Mouse (Mus musculus) forebrain, embryonic 11.5 days (tissue): ENCODE results near the gene Plpp3. TPM values are rescaled to one million over a fixed set of nuclear protein-coding genes. Genes with fewer than 3 reads are reported as not detected.

ENCODE experiments used
- ATAC-seq: fragments of 200-750 bp; cut with Nextera tagmentation; replicated peaks from 2 replicates; pipeline ENCODE4 v1.8.0; 2017; ENCODE audit warnings: moderate TSS enrichment; ENCODE audit not compliant: low FRiP score
- DNase-seq: peaks from one replicate; pipeline ENCODE4 v3.0.0-alpha.2; 2017; ENCODE audit warnings: low spot score
- H3K27ac ChIP-seq: fragments of 300-500 bp; sonication (generic); 2 replicates; pipeline ENCODE4 v1.5.1; 2014; ENCODE audit warnings: low read depth, low read length
- H3K27me3 ChIP-seq: fragments of 300-500 bp; sonication (generic); 2 replicates; pipeline ENCODE4 v1.6.1; 2014; ENCODE audit warnings: mild to moderate bottlenecking, low read length, mixed read lengths; ENCODE audit not compliant: control insufficient read depth, insufficient read depth
- H3K36me3 ChIP-seq: fragments of 300-500 bp; sonication (generic); 2 replicates; pipeline ENCODE4 v1.6.1; 2014; ENCODE audit warnings: mild to moderate bottlenecking, low read length, moderate library complexity, mixed read lengths; ENCODE audit not compliant: control insufficient read depth, insufficient read depth
- H3K4me1 ChIP-seq: fragments of 300-500 bp; sonication (generic); replicated peaks from 2 replicates; pipeline ENCODE4 v1.6.1; 2014; ENCODE audit warnings: low read length, mixed read lengths; ENCODE audit not compliant: control insufficient read depth, insufficient read depth
- H3K4me2 ChIP-seq: fragments of 300-500 bp; sonication (generic); 2 replicates; pipeline ENCODE4 v1.6.1; 2014; ENCODE audit warnings: low read depth, mild to moderate bottlenecking, low read length, moderate library complexity, mixed read lengths; ENCODE audit not compliant: severe bottlenecking
- H3K4me3 ChIP-seq: fragments of 300-500 bp; sonication (generic); 2 replicates; pipeline ENCODE4 v1.5.1; 2014; ENCODE audit warnings: low read depth, low read length
- H3K9ac ChIP-seq: fragments of 300-500 bp; sonication (generic); 2 replicates; pipeline ENCODE4 v1.6.1; 2014; ENCODE audit warnings: low read length
- H3K9me3 ChIP-seq: fragments of 300-500 bp; sonication (generic); 2 replicates; pipeline ENCODE4 v1.6.1; 2016; ENCODE audit warnings: low read length, mixed read lengths; ENCODE audit not compliant: control insufficient read depth
- WGBS: fragments of 180-500 bp; shearing (Covaris S2); extraction: QIAGEN DNeasy Blood & Tissue Kit; methylation state at CpG from one replicate; pipeline ENCODE4 v1.1.7; 2014; 5-methylcytosine and 5-hydroxymethylcytosine counted together
- polyA plus RNA-seq: library from polyadenylated mRNA; unstranded; fragments of >200 nt; fragmentation: Nextera tagmentation; extraction: Ambion mirVana; gene quantifications from 2 replicates; pipeline ENCODE4 v1.2.1, GENCODE M21; 2014

The Plpp3 gene
- polyA plus RNA-seq, 1 experiment from 2014 or later: 71.6 TPM

DNA sequence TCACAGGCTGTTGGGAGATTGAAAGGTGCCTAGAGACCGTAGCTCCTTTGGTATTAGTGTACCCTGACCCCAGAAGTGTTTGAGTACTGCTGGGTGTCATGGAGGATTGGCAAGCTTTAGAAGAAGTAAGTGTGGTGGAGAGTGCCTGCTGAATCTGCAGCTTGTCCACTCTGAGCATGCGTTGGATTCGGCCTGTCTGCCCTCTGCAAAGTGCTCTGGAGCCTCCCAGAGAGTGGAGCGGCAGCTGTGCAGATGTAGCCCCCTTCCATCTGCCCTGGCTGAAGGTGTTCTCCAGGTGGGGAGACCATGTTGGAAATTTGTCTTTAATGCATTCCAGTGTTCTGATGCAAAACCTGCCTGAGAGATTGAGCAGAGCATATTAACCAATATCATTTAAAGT lies 17.6 kb downstream of the Plpp3 start:
- Histone ChIP-seq H3K4me3 (no peak overlapping the region), H3K4me2 (no peak overlapping the region), H3K4me1 (peaks cover 32% of the 10 kb centered on the region), H3K27me3 (no peaks in the 10 kb centered on the region), H3K9ac (no peak overlapping the region), H3K27ac (no peak overlapping the region), H3K9me3 (no peaks in the 10 kb centered on the region), H3K36me3 (no peaks in the 10 kb centered on the region; the same call in 1 of the 2 replicates)
- WGBS: 75% methylated on average over 4 of the region's 4 CpGs
- peak; percentile 43 for DNase-seq
- no peak for ATAC-seq

DNA sequence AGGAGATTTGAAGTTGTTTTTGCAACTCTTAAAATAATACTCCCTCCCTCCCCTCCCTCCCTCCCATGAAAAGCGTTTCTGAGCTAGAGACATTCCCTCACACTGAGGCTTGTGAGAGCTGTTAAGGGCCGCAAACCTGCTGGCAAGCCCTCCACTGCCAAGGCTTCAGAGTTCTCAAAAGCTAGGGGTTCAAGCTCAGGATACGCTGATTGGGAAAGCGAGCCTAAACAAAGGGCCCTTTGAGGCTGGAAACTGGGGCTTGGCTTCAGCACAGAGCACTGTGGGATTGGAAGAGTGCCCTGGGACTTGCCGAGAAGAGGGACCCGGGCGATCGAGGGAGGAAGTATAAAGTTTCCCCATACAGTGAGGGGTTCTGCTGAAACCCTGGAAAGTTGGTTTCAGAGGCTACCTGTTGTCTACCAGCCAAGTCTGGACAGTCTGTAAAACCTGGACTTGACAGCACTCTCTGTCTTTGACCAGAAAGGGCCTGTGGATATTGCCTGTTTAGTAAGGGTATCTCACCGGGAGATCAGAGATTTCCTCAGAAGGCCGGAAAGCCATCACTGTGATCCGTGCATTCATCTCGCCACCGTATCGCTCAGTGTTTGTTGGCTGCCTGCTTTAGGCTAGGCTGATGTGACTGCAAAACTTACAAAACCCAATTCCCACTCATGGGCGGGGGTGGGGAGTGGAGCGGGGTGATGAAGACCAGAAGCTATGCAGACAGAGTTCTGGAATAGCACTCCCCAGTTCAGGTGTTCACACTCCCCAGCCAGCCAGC lies 18.3 kb downstream of the Plpp3 start:
- Histone ChIP-seq H3K4me1 (peaks cover 28% of the 10 kb centered on the region), H3K27ac (peak overlapping the region; percentile 48; the same call in 1 of the 2 replicates), H3K4me3 (no peak overlapping the region), H3K9me3 (no peaks in the 10 kb centered on the region), H3K9ac (no peak overlapping the region), H3K27me3 (no peaks in the 10 kb centered on the region), H3K4me2 (no peak overlapping the region), H3K36me3 (no peaks in the 10 kb centered on the region; the same call in 1 of the 2 replicates)
- DNase-seq (peak; percentile 51), ATAC-seq (no peak)
- WGBS: 49% methylated on average over 16 of the region's 16 CpGs

DNA sequence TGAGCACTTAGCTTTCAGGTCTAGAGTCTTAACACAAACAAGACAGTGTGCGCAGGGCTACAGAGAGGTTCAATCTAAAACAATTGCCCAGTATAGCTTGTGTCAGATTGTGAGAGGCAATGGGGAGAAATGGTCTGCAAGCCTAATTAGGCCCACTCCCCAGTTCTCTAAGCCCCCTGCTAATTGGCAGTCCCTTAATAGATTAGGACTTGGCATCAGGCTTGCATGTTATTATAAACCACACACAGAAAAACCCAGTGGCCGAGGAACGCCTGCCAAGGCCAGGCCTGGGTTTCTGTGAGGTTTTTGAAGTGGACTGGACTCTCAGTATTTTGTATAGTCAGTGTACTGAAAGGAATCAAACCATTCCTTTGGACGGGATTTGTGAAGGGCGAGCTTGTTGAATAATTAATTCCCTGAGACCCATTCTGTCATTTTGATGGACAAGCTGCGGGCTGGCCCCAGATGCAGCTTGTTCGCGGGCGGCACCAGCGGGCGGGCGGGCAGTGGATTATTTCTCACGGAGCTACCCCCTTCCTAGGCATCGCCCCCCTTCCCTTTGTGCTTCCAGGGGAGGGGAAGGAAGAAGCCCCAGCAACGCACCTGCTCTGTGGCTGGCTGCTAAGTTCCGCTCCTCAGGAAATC lies 24.0 kb downstream of the Plpp3 start:
- no peaks in the 10 kb centered on the region for H3K9me3 ChIP-seq
- 10% methylated on average over 15 of the region's 16 CpGs for WGBS
- H3K4me2 ChIP-seq: peak overlapping the region; percentile 20; the same call in 1 of the 2 replicates
- peaks cover 38% of the 10 kb centered on the region for H3K4me1 ChIP-seq
- H3K36me3 ChIP-seq: no peaks in the 10 kb centered on the region; the same call in 1 of the 2 replicates
- peak overlapping the region; percentile 98 for H3K27ac ChIP-seq
- no peaks in the 10 kb centered on the region for H3K27me3 ChIP-seq
- DNase-seq (peak; percentile 90), ATAC-seq (peak; percentile 91)
- H3K4me3 ChIP-seq: no peak overlapping the region
- peak overlapping the region; percentile 42; the same call in 1 of the 2 replicates for H3K9ac ChIP-seq

DNA sequence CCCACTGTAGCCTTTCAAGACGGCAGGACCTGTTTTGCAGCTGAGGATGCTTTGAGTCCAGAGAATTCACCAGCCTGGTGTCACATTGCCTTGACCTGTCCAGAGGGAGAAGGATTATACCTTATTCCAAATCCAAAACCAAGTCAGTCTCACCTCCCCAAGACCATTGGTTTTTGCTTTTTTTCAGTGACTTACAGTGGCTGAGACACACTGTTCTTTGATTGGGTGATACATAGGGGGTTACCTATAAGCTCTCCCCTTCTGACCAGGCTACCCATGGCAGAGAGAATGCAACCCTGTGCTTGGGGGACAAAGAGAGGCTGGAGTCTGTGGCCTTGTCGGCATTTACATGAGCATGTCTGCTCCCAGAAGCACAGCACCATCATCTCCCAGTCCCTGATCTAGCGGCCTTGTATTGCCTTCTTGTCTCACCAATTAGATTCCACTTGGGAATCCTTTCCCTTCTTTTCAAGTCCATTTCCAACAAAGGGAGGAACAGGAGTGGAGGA lies 24.6 kb downstream of the Plpp3 start:
- Histone ChIP-seq H3K4me3 (no peak overlapping the region), H3K9me3 (no peaks in the 10 kb centered on the region), H3K4me1 (peaks cover 38% of the 10 kb centered on the region), H3K36me3 (no peaks in the 10 kb centered on the region; the same call in 1 of the 2 replicates), H3K9ac (peak overlapping the region; percentile 42; the same call in 1 of the 2 replicates), H3K27ac (peak overlapping the region; percentile 98), H3K27me3 (no peaks in the 10 kb centered on the region), H3K4me2 (peak overlapping the region; percentile 20; the same call in 1 of the 2 replicates)
- peak; percentile 53 for DNase-seq
- 18% methylated on average over 3 of the region's 3 CpGs for WGBS
- peak; percentile 30; the same call in 1 of the 2 replicates for ATAC-seq

DNA sequence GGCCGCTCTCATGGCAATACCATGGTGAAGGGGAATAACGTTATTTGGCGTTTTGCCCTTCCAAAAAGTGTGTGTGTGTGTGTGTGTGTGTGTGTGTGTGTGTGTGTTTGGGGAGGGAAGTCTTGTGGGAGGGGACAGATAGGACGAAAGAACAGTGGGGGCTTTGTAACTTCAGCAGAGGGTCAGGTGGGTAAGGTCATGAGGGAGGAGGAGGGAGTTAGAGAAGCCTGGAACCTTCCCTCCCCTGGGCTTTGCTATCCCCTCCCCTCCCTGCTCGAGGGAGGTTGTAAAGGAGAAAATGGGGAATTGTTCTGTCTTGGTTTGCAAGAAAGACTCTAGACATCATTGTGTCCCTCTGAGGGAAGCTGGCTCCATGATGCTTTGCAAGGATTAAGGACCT lies 25.1 kb downstream of the Plpp3 start:
- DNase-seq: peak; percentile 54
- Histone ChIP-seq H3K36me3 (no peaks in the 10 kb centered on the region; the same call in 1 of the 2 replicates), H3K4me3 (no peak overlapping the region), H3K9me3 (no peaks in the 10 kb centered on the region), H3K27me3 (no peaks in the 10 kb centered on the region), H3K4me1 (peaks cover 38% of the 10 kb centered on the region), H3K4me2 (no peak overlapping the region), H3K27ac (peak overlapping the region; percentile 98), H3K9ac (peak overlapping the region; percentile 20; the same call in 1 of the 2 replicates)
- ATAC-seq: 0 out of 2 replicates have a peak, but pooled peaks have one; percentile 1
- WGBS: 26% methylated on average over 5 of the region's 5 CpGs

GRCm38 (mm10) chr4:105184490-105184889 lies 27.3 kb downstream of the Plpp3 start:
- DNase-seq (peak; percentile 17), ATAC-seq (no peak)
- Histone ChIP-seq H3K4me3 (no peak overlapping the region), H3K4me2 (no peak overlapping the region), H3K36me3 (no peaks in the 10 kb centered on the region; the same call in 1 of the 2 replicates), H3K9me3 (no peaks in the 10 kb centered on the region), H3K9ac (no peak overlapping the region), H3K4me1 (peaks cover 24% of the 10 kb centered on the region), H3K27ac (no peak overlapping the region), H3K27me3 (no peaks in the 10 kb centered on the region)
- WGBS: 76% methylated on average over 4 of the region's 4 CpGs

GRCm38 (mm10) chr4:105184924-105185323 lies 27.8 kb downstream of the Plpp3 start:
- DNase-seq: peak; percentile 7
- H3K27ac ChIP-seq: no peak overlapping the region
- H3K4me3 ChIP-seq: no peak overlapping the region
- no peak overlapping the region for H3K4me2 ChIP-seq
- peaks cover 22% of the 10 kb centered on the region for H3K4me1 ChIP-seq
- no peaks in the 10 kb centered on the region; the same call in 1 of the 2 replicates for H3K36me3 ChIP-seq
- H3K27me3 ChIP-seq: no peaks in the 10 kb centered on the region
- H3K9ac ChIP-seq: no peak overlapping the region
- 89% methylated on average over 6 of the region's 6 CpGs for WGBS
- H3K9me3 ChIP-seq: no peaks in the 10 kb centered on the region
- ATAC-seq: no peak

DNA sequence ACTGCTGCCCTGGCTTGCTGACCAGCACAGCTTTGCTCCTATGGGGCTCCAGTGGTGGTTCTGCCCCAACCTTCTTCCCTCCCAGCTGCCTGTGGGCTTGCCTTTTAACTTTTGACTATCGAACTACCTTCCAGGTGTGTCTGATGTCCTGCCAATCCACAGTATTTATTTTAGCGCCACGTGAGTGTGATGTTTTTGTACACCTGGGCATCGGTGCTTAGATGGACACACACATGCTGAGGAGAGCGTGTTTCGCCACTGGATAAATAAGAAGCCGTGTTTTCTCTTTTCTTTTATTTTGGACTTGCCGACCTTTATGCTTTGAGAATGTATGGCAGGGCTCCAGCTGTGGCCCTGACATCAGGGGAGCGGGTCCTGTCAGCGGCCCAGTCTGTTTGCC lies 29.5 kb downstream of the Plpp3 start:
- no peak for DNase-seq

More for the DNA sequence above, 29.5 kb downstream of the Plpp3 start:
- Histone ChIP-seq H3K4me2 (no peak overlapping the region), H3K4me1 (peaks cover 20% of the 10 kb centered on the region), H3K9ac (no peak overlapping the region), H3K36me3 (no peaks in the 10 kb centered on the region; the same call in 1 of the 2 replicates), H3K27ac (no peak overlapping the region), H3K27me3 (no peaks in the 10 kb centered on the region), H3K4me3 (no peak overlapping the region), H3K9me3 (no peaks in the 10 kb centered on the region)
- 89% methylated on average over 10 of the region's 10 CpGs for WGBS
- no peak for ATAC-seq
